Mouse (Mus musculus): ENCODE data around the gene Mtfr1l. TPM values are rescaled to one million over a fixed set of nuclear protein-coding genes. Genes with fewer than 3 reads are reported as not detected.
"Not testable (repeated sequence)": the region's sequence is repeated elsewhere in the genome, so short reads cannot be mapped to it uniquely, and the experiment has no call there.

Gene Mtfr1l
- total and polyA plus RNA-seq, 2 experiments from 2014 or later, result 159 to 207 TPM

DNA sequence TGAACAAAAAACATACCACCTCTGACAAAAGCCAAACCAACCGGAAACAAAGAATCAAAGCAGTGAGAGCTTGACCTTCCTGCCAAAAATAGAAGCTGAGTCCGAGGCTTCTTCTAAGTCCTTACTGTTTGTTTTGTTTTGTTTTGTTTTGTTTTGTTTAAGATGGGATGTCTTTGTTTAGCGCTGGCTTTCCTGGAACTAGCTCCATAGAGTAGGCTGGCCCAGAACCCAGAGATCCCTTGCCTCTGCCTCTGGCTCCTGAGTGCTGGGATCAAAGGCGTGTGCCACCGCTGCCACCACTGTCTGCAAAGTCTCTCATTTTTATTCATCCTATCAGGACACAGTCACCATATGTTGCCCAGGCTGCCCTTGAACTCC is 39.7 kb downstream of the Mtfr1l start:
- peaks cover 36% of the 10 kb centered on the region for H3K4me1 ChIP-seq (ENCODE audit: control insufficient read depth, insufficient read depth)
- no peak for DNase-seq (ENCODE audit: low spot score)

DNA sequence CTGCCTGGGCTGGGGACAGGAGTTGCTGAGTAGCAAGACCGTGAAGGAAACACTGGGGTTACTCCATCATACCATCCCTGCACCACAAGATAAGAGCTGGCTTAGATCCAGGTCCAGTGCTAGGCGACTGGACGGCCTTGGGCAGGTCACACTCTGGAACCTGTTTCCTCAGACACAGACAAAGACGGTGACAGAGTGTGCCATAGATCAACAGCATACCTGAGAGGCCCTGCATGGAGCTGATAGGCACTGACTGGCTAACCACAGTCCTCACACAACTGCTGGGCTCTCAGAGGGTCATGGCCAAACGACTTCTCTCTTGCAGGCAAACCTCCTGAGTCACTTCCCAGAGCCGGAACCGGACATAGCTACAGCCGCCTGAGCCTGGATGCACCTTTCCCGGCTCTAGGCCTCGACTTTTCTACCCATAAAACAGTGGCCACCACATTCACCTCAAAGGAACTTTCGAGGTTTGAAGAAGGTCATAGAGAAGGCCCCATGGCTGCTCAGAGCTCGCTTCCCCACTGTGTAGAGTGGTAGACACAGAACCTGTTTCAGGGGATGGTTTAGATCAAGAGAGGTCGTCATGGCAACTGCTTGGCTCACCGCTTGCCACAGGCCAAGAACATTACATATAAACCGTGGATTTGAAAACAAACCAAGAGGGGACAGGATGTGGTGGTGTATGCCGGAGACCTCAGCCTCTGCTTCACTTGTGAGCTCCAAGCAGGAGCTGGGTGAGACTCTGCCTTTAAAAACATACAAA is 40.2 kb downstream of the Mtfr1l start:
- Histone ChIP-seq H3K4me3 (ENCODE audit: low read depth, low read length) (no peak overlapping the region), H3K9ac (replicated peaks; ENCODE audit: low read depth, low read length) (no peak overlapping the region), H3K4me1 (ENCODE audit: control insufficient read depth, insufficient read depth) (peaks cover 36% of the 10 kb centered on the region), H3K4me2 (ENCODE audit: low read depth, low read length) (no peak overlapping the region), H3K36me3 (replicated peaks; ENCODE audit: control insufficient read depth, insufficient read depth, low read length) (no peaks in the 10 kb centered on the region), H3K27ac (ENCODE audit: low read depth) (peak overlapping the region; percentile 81; the same call in 1 of the 2 replicates), H3K9me3 (replicated peaks; ENCODE audit: control insufficient read depth, low read length) (no peaks in the 10 kb centered on the region), H3K27me3 (ENCODE audit: control insufficient read depth, insufficient read depth, low read length) (no peaks in the 10 kb centered on the region)
- TF ChIP-seq EP300 (IDR thresholded peaks at IDR 0.05; ENCODE audit: low read depth) (no peak), CTCF (IDR thresholded peaks at IDR 0.05; ENCODE audit: low read depth) (no peak)
- ATAC-seq (ENCODE audit: insufficient read depth, low read depth) (no peak), DNase-seq (ENCODE audit: low spot score) (no peak)
- WGBS, result 46% methylated on average over 16 of the region's 16 CpGs

More for the DNA sequence above, 39.7 kb downstream of the Mtfr1l start:
- Histone ChIP-seq H3K27ac (ENCODE audit: low read depth) (peak overlapping the region; percentile 81; the same call in 1 of the 2 replicates), H3K4me2 (ENCODE audit: low read depth, low read length) (no peak overlapping the region), H3K27me3 (ENCODE audit: control insufficient read depth, insufficient read depth, low read length) (no peaks in the 10 kb centered on the region), H3K4me3 (ENCODE audit: low read depth, low read length) (no peak overlapping the region), H3K9me3 (replicated peaks; ENCODE audit: control insufficient read depth, low read length) (no peaks in the 10 kb centered on the region), H3K9ac (replicated peaks; ENCODE audit: low read depth, low read length) (no peak overlapping the region), H3K36me3 (replicated peaks; ENCODE audit: control insufficient read depth, insufficient read depth, low read length) (no peaks in the 10 kb centered on the region)
- no peak for TF ChIP-seq EP300 (IDR thresholded peaks at IDR 0.05; ENCODE audit: low read depth)
- no peak for TF ChIP-seq CTCF (IDR thresholded peaks at IDR 0.05; ENCODE audit: low read depth)
- WGBS, result 60% methylated on average over 5 of the region's 5 CpGs
- no peak for ATAC-seq (ENCODE audit: insufficient read depth, low read depth)

DNA sequence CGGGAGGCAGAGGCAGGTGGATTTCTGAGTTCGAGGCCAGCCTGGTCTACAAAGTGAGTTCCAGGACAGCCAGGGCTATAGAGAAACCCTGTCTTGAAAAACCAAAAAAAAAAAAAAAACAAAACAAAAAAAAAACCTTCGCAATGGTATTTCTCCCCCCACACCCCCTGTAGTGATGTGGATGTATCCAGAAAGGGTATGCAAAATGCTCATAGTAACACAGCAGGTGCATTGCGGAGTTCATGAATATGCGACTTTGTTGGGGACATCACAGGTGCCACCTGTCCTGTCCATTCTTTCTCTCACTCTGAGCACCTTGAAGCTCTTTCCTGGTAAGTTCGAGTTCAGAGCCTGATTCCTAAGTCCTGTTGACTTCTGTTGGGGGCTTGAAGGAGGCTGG is 41.0 kb downstream of the Mtfr1l start:
- ATAC-seq (ENCODE audit: insufficient read depth, low read depth), result not testable (repeated sequence)

DNA sequence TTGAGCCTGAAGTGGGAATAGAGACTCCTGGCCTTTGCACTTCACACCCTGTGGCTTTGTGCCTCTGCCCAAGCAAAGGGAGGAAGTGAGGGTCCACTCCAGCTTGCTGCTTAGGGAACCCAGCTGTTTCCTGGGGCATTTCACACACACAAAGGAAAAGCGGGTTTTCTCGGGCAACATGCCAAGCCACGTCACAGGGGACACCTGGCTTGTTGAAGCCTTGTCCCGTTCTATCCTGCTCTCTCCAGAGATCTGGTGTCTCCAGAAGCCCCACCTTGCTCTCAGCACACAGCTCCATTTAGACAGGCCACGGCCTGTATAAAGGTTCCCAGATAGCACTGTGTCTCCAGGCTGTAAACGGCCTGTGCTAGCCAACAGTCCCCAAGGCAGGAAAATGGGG is 43.5 kb downstream of the Mtfr1l start:
- H3K27me3 ChIP-seq (ENCODE audit: control insufficient read depth, insufficient read depth, low read length), result no peaks in the 10 kb centered on the region
- H3K4me3 ChIP-seq (ENCODE audit: low read depth, low read length), result no peak overlapping the region
- DNase-seq (ENCODE audit: low spot score) (no peak), ATAC-seq (ENCODE audit: insufficient read depth, low read depth) (no peak)
- WGBS, result 57% methylated on average over 6 of the region's 6 CpGs
- no peaks in the 10 kb centered on the region for H3K36me3 ChIP-seq (replicated peaks; ENCODE audit: control insufficient read depth, insufficient read depth, low read length)
- no peak overlapping the region for H3K4me2 ChIP-seq (ENCODE audit: low read depth, low read length)
- no peaks in the 10 kb centered on the region for H3K9me3 ChIP-seq (replicated peaks; ENCODE audit: control insufficient read depth, low read length)
- no peak overlapping the region for H3K27ac ChIP-seq (ENCODE audit: low read depth)
- TF ChIP-seq EP300 (IDR thresholded peaks at IDR 0.05; ENCODE audit: low read depth) (no peak), CTCF (IDR thresholded peaks at IDR 0.05; ENCODE audit: low read depth) (no peak)
- H3K9ac ChIP-seq (replicated peaks; ENCODE audit: low read depth, low read length), result no peak overlapping the region
- H3K4me1 ChIP-seq (ENCODE audit: control insufficient read depth, insufficient read depth), result peaks cover 20% of the 10 kb centered on the region

More for the DNA sequence above, 41.0 kb downstream of the Mtfr1l start:
- H3K4me3 ChIP-seq (ENCODE audit: low read depth, low read length); H3K27ac ChIP-seq (ENCODE audit: low read depth); H3K4me2 ChIP-seq (ENCODE audit: low read depth, low read length); H3K9ac ChIP-seq (replicated peaks; ENCODE audit: low read depth, low read length); H3K27me3 ChIP-seq (ENCODE audit: control insufficient read depth, insufficient read depth, low read length); H3K9me3 ChIP-seq (replicated peaks; ENCODE audit: control insufficient read depth, low read length); H3K36me3 ChIP-seq (replicated peaks; ENCODE audit: control insufficient read depth, insufficient read depth, low read length); DNase-seq (ENCODE audit: low spot score): not testable (repeated sequence)
- whole genome bisulfite sequencing, result 89% methylated on average over 6 of the region's 6 CpGs
- H3K4me1 ChIP-seq (ENCODE audit: control insufficient read depth, insufficient read depth), result peaks cover 36% of the 10 kb centered on the region

DNA sequence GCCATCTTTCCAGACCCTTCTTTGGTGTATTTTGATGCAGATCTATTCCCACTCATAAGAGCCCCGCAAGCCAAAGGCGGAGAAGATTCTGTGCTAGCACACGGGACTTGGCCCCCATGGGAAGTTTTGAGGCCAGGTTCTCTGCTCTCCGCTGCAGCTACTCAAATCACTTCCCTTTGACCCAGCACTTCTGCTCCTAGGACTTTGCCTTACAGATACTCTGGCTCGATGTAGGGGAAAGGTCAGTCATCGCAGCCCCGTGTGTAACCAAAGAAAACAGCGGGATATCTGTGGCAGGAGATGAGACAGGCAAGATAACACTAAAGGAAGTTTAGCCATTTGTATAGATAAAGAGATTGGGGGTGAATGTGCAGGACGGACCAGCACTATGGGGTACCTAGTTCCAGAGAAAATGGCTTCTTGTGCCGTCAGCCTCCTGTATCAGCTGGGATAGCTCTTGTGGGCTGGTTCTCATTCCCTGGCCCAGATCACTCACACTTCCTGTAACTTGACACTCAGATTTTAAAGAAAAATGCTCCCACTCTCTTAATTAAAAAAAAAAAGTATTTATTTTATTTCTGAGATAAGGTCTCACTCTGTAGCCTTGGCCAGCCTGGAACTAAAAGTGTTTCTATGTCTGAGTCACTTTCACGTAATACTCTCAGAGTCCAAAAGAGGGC is 45.1 kb downstream of the Mtfr1l start:
- ATAC-seq (ENCODE audit: insufficient read depth, low read depth) (no peak), DNase-seq (ENCODE audit: low spot score) (no peak)
- Histone ChIP-seq H3K36me3 (replicated peaks; ENCODE audit: control insufficient read depth, insufficient read depth, low read length) (no peaks in the 10 kb centered on the region), H3K9ac (replicated peaks; ENCODE audit: low read depth, low read length) (no peak overlapping the region), H3K4me3 (ENCODE audit: low read depth, low read length) (no peak overlapping the region), H3K27me3 (ENCODE audit: control insufficient read depth, insufficient read depth, low read length) (no peaks in the 10 kb centered on the region), H3K4me2 (ENCODE audit: low read depth, low read length) (no peak overlapping the region), H3K27ac (ENCODE audit: low read depth) (no peak overlapping the region), H3K4me1 (ENCODE audit: control insufficient read depth, insufficient read depth) (peaks cover 8% of the 10 kb centered on the region), H3K9me3 (replicated peaks; ENCODE audit: control insufficient read depth, low read length) (no peaks in the 10 kb centered on the region)
- 74% methylated on average over 11 of the region's 11 CpGs for WGBS
- no peak for TF ChIP-seq CTCF (IDR thresholded peaks at IDR 0.05; ENCODE audit: low read depth)
- TF ChIP-seq EP300 (IDR thresholded peaks at IDR 0.05; ENCODE audit: low read depth), result no peak

Data from heart, postnatal 0 days (tissue).